Mouse (Mus musculus): Measurements from ENCODE around the gene Gabpb2. TPM values are rescaled to one million over a fixed set of nuclear protein-coding genes. Genes with fewer than 3 reads are reported as not detected.

Gabpb2 gene
- 0.60 and 0.73 TPM in 2 replicates for polyA plus RNA-seq (2021; fragmentation: Nextera tagmentation)
- long read RNA-seq, experiment 1, full-length matches to known transcripts: 1 of 5 reads
- long read RNA-seq, experiment 1, partial matches to known transcripts: 0 of 5 reads
- long read RNA-seq, experiment 1, other reads (novel, unspliced or antisense): 4 of 5 reads
- long read RNA-seq, experiment 2, full-length matches to known transcripts: 1 of 9 reads
- long read RNA-seq, experiment 2, partial matches to known transcripts: 0 of 9 reads
- long read RNA-seq, experiment 2, other reads (novel, unspliced or antisense): 8 of 9 reads

DNA sequence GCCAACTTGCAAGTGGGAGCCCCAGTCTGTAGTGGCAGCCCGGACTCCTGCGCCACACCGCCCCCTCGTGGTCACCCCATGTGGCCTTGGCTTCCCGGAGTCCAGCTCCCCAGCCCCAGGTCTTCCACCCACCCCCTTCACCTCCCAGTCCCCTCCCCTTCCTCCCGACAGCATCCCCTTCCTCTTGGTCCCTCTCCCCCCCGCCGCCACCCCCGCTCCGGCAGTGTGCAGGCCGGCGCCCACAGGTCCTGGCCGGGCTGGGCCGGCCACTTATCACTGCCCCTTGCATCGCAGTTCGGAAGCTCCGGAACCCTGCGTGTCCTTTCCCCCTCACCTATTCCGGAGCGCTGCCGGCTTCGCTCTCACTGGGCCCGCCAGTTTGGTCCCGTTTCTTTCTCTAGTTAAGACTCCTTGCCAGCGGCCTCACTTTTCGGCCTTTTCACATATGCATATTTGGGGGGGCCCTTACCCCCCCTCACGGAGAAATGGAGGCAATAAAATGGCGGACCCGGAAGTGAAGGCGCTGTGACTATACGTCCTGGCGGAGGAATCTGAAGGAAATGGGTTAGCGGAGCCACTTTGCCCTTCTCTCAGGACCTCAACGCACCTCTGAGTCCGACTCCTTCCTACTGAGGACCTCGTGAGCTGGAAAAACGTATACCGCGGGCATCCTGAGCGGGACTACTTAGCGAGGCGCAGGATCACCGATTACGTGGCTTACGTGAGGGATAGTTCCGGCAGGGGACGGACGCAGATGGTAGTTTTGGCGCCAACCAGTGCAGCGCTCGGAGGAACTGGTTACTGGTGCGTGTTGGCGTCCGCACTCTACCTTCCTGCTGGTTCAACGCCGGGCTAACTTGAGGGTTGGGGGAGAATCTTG lies at the start of gene Gabpb2:
Gene Gabpb2 (minus strand): TSS at position 662 of the 880 bp plus-strand sequence.

DNA sequence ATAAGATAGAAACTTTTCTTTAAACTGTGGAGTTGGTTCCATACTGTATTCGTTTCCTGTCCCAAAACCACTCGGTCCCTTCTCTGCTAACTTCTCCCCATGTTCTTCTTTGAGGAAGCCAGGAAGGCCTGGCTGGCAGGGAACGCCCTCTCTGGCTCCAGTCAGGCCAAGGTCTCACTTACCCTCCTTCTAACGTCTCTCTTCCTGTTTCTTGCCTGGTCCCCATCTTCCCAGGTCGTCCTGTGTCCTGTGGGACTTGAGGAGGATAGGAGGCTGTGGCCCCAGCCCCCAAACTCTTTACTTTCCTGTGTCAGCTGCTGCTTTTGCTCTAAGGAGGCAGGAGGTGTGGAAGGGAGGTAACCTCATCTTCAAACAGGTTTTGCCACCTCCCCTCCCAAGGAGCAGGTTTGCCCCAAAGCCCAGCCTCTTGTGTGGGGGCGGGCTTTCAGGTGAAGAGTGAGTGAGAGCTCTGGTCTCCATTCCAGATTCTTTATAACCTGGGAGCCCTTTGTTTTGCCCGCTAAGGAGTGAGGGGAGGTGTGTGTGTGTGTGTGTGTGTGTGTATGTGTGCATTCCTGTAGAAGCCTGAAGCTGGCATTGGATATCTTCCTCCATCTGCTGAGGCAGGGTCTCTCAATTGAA lies 33.2 kb upstream of the Gabpb2 start, which contains the start of gene Bnipl:
Gene Bnipl (minus strand): TSS at position 411 of the 642 bp plus-strand sequence.

DNA sequence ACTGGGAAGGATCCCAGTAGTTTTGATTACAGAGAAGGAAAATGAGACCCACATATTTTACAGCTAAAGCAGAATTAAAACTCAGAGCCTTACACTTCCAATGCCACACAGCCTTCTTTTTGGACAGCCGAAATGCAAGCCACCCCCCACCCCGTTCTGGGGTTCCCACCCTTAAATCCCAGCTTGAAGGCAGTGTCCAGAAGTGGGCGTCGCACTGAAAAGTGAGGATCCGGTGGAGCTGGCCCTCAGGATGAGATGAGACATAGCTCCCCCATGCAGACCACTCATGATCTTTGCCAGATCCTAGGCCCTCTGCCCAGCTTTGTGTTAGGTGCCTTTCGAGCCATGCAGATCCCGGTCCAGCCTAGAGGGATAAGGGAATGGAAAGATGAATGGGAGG lies 23.8 kb upstream of the Gabpb2 start, which contains the start of gene Gm128:
Gene Gm128 (minus strand): TSS at position 101 of the 400 bp plus-strand sequence.

DNA sequence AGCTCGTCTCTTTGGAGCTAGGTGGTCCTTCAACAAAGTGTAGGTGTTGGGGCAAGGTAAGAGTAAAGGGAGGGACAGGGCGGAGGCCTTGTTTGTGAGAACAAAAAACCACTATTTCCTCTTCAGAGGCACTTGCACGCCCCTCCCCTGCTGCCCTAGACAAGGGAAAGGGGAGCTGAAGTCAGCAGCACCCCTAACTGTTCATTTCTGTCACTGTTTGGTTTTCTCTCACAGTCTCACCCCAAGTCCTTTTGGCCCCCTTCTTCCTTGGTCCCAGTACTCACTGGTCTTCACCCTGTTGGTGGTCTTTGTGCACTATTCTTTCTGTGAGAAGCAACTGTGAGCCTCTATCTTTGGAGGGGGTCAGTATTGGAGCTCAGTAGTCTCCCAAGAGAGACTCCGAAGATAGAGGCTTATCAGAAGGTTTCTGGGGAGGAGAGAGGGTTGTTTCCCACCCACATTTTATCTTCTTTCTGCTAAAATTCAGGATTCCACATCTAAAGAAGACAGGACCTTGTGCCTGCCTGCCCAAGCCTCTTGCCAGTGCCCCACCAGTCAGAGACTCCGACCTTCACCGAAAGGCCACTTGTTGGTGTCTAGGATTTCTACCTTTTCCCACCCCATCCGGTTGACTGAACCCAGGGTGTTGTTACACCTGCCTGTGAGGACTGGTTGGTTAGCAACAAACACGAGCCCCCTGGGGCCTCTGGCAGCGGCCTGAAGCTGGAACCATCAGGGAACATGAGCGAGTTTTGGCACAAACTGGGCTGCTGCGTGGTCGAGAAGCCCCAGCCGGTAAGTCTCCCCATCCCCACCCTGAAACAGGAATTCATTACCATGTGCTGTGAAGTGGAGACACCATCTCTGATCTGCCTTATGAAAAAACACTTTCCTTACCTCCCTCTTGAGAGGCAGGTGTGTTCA lies 13.8 kb upstream of the Gabpb2 start, which contains the start of gene Mllt11:
Gene Mllt11 (minus strand): TSS at position 874 of the 924 bp plus-strand sequence.

DNA sequence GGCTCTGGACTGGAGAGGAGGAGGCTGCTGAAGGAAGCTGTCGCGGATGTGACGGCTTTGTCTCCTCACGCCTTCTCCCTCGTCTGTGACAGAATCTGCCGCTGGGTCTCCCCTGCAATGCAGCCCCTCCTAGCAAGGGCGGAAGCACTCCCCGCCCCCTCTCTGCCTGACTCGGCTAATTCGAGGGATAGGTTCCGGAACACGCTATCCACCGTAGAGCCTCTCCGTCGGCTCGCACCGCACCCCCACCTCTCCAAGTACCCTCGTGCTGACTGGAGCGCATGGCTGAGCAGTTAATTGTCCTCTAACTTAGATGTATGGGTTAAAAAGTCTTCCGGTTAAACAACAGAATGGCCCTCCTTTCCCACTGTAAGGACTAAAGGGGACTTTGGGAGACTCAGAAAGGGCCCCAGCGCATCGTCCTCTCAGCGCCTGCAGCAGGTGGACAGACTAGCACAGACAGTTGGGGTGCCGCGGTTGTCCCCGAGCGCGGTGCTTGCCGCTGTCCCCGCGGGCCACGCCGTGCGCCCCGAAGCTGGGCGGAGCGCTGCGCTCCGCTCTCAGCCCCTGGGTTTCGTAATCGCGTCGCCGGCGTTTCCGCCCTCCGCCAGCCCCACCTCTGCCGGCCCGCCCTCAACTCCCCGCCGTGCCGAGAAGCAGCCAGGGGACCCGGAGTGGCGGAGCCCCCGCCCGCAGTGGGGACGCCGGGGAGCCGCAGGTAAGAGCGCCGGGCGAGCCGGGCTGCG lies 10.6 kb upstream of the Gabpb2 start, which contains the start of gene Cdc42se1:
Gene Cdc42se1 (plus strand): TSS at position 585 of the 746 bp plus-strand sequence.

DNA sequence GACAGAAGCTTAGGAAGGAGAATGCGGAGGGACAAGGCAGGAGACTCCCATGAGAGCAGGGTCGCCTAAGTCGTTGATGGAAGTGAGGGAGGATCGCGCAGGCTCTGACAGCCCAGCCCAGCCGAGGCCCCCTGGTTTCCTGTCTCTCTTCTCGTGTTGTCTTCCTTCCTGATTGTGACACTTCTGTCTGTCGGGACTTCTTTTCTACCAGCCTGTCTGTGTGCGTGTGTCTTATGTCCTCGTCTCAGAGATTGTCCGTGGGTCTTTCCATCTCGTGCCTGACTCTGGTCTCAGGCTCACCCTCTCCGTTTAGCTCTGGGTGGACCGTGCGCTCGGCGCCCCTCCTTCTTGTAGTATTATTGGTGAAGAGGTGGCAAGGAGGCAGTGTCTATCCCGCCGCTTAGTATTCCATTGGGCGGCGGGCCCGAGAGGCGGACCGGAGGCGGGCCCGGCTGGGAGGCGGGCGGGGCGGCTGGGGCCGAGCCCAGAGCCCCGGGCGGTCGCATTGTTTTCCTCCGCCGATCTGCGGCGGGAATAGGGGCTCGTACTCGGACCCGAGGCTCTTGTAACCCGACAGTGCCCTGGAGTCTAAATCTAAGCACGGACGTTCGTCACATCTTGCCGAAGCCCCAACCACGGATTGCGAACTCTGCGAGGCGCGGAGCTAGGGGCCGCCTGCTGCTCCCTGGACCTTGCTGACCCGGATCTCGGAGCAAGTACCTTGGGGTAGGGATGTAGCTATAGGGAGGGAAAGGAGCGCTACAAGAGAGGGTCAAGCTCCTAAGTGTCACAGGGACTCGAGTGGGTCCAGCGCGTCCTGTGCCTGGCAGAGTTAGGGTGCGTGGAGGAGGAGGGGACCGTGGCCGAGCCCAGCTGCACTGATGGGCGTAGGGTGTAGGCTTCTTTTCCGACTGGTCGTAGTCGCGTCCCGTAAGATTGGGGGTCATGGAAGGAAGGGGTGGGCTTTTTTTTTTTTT lies 57.4 kb downstream of the Gabpb2 start, which contains the start of gene Sema6c:
Gene Sema6c (plus strand): TSS at position 471 of the 977 bp plus-strand sequence.

DNA sequence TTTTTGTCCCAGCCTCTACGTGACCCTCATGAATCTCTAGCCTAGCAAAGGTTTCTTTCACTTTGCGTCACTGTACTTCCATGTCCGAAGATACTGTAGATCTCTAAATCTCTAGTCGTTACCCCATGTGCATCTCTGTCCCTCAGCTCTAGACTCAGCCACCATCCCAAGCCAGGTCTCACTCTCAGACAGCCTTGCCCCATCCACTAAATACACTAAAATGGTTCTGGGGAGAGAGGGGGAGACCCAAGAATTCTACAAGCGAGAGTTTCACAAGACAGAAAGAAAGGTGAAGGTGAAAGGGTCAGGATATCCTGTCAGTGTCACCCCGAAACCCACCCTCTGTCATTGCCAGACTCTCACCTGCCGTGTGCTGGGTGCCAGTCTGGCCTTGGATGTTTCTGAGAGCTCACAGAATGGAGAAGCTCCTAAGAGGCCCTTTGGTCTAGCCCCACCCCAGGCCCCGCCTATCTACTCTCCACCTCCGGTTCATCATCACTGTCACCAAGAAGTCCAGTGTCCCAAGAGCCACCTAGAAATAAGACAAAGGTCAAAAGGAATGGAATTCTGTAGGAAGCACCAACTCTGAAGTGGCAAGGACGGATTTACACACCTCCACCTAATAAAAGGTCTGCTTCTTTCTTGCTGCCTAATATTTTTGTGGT lies 75.6 kb downstream of the Gabpb2 start, which contains the start of gene Tnfaip8l2:
Gene Tnfaip8l2 (minus strand): TSS at position 409 of the 665 bp plus-strand sequence.

GRCm38 (mm10) chr3:95133680-95134101 lies 84.0 kb downstream of the Gabpb2 start, which contains the start of the genes Scnm1 and Lysmd1:
TSS of gene Scnm1 (minus strand) at chr3:95134011.
TSS of gene Lysmd1 (plus strand) at chr3:95134088.

Small RNA genes within 50 kb of the gene (microRNA-seq; reads per million reads assigned to microRNA genes)
- gene Mir8099-1: not detected

Other genes with a start within 250 kb of the Gabpb2 start
- gene Pi4kb, start 243.2 kb downstream of the Gabpb2 start, polyA plus RNA-seq (2021; fragmentation: Nextera tagmentation): 9.2 and 10.6 TPM in 2 replicates
- gene Zfp687, start 202.5 kb downstream of the Gabpb2 start, polyA plus RNA-seq (2021; fragmentation: Nextera tagmentation): 4.8 and 5.7 TPM in 2 replicates
- gene Psmd4, start 175.3 kb downstream of the Gabpb2 start, polyA plus RNA-seq (2021; fragmentation: Nextera tagmentation): 232 and 236 TPM in 2 replicates
- 11.3 and 13.1 TPM in 2 replicates for gene Pip5k1a, start 111.0 kb downstream of the Gabpb2 start, polyA plus RNA-seq (2021; fragmentation: Nextera tagmentation)
- gene Vps72, start 106.9 kb downstream of the Gabpb2 start, polyA plus RNA-seq (2021; fragmentation: Nextera tagmentation): 42.0 and 50.9 TPM in 2 replicates
- gene Tmod4, start 93.4 kb downstream of the Gabpb2 start, polyA plus RNA-seq (2021; fragmentation: Nextera tagmentation): 0.41 and 0.44 TPM in 2 replicates
- gene Scnm1, start 83.9 kb downstream of the Gabpb2 start, polyA plus RNA-seq (2021; fragmentation: Nextera tagmentation): 58.4 and 58.8 TPM in 2 replicates
- 9.2 and 11.4 TPM in 2 replicates for gene Lysmd1, start 83.8 kb downstream of the Gabpb2 start, polyA plus RNA-seq (2021; fragmentation: Nextera tagmentation)
- gene Tnfaip8l2, start 75.6 kb downstream of the Gabpb2 start, polyA plus RNA-seq (2021; fragmentation: Nextera tagmentation): 2.6 and 3.7 TPM in 2 replicates
- 1.2 and 2.4 TPM in 2 replicates for gene Sema6c, start 57.5 kb downstream of the Gabpb2 start, polyA plus RNA-seq (2021; fragmentation: Nextera tagmentation)
- gene Cdc42se1, start 10.8 kb upstream of the Gabpb2 start, polyA plus RNA-seq (2021; fragmentation: Nextera tagmentation): 66.2 and 87.2 TPM in 2 replicates
- 286 and 302 TPM in 2 replicates for gene Mllt11, start 14.3 kb upstream of the Gabpb2 start, polyA plus RNA-seq (2021; fragmentation: Nextera tagmentation)
- 0.06 and 0.23 TPM in 2 replicates for gene Gm128, start 23.7 kb upstream of the Gabpb2 start, polyA plus RNA-seq (2021; fragmentation: Nextera tagmentation)
- not detected in 2 replicates for gene Bnipl, start 33.3 kb upstream of the Gabpb2 start, polyA plus RNA-seq (2021; fragmentation: Nextera tagmentation)
- gene Mindy1, start 63.4 kb upstream of the Gabpb2 start, polyA plus RNA-seq (2021; fragmentation: Nextera tagmentation): 19.7 and 19.9 TPM in 2 replicates
- gene Prune1, start 64.2 kb upstream of the Gabpb2 start, polyA plus RNA-seq (2021; fragmentation: Nextera tagmentation): 12.4 and 16.6 TPM in 2 replicates
- gene Anxa9, start 89.3 kb upstream of the Gabpb2 start, polyA plus RNA-seq (2021; fragmentation: Nextera tagmentation): 0.15 and 0.19 TPM in 2 replicates
- 45.4 and 46.9 TPM in 2 replicates for gene Cers2, start 96.9 kb upstream of the Gabpb2 start, polyA plus RNA-seq (2021; fragmentation: Nextera tagmentation)
- gene Setdb1, start 139.3 kb upstream of the Gabpb2 start, polyA plus RNA-seq (2021; fragmentation: Nextera tagmentation): 7.9 and 9.7 TPM in 2 replicates
- not detected in 2 replicates for gene 4930558C23Rik, start 184.9 kb upstream of the Gabpb2 start, polyA plus RNA-seq (2021; fragmentation: Nextera tagmentation)
- gene Arnt, start 216.5 kb upstream of the Gabpb2 start, polyA plus RNA-seq (2021; fragmentation: Nextera tagmentation): 3.4 and 3.8 TPM in 2 replicates

Measured in layer of hippocampus, adult 6 months (tissue).